ENCODE assay signal across 15 mouse cellular contexts in genomic region chr7:144770116-144770515, GRCm38 (mm10). TPM values are rescaled to one million over a fixed set of nuclear protein-coding genes. Genes with fewer than 3 reads are reported as not detected.
DNase-seq lines count a peak whose midpoint lies in the region; ATAC-seq lines count a peak whose summit lies in the region.
"Had no signal": no experiment of that assay in that cellular context is flagged by ENCODE, and none has a peak within 500 bp of the region (broad histone marks: within the 10 kb centered on the region; RNA-seq: fewer than 3 reads in every experiment).

No protein-coding gene starts in this region.

- H3K4me1 ChIP-seq in kidney, embryonic 16.5 days (ENCODE audit: insufficient read depth, low read length): peaks cover 11% of the 10 kb centered on the region
- H3K4me1 ChIP-seq in embryonic facial prominence, embryonic 10.5 days: peaks cover 40% of the 10 kb centered on the region
- peaks cover 12% of the 10 kb centered on the region for H3K4me1 ChIP-seq in limb, embryonic 13.5 days
- H3K4me1 ChIP-seq in liver, embryonic 11.5 days (replicated peaks; ENCODE audit: control insufficient read depth, insufficient read depth, low read length): no peaks in the 10 kb centered on the region
- H3K4me1 ChIP-seq: hindbrain, embryonic 15.5 days had no signal

- no peaks in the 10 kb centered on the region for H3K27me3 ChIP-seq in kidney, embryonic 16.5 days (ENCODE audit: insufficient read depth, low read length)
- peaks cover 48% of the 10 kb centered on the region for H3K27me3 ChIP-seq in embryonic facial prominence, embryonic 10.5 days (replicated peaks; ENCODE audit: low read depth, poor library complexity, severe bottlenecking)
- no peaks in the 10 kb centered on the region for H3K27me3 ChIP-seq in limb, embryonic 13.5 days
- peaks cover 5% of the 10 kb centered on the region for H3K27me3 ChIP-seq in liver, embryonic 11.5 days (replicated peaks; ENCODE audit: control insufficient read depth, insufficient read depth, low read length)
- H3K27me3 ChIP-seq: hindbrain, embryonic 15.5 days had no signal

- no peak overlapping the region for H3K27ac ChIP-seq in kidney, embryonic 16.5 days (ENCODE audit: low read length)
- peak overlapping the region; percentile 77 for H3K27ac ChIP-seq in embryonic facial prominence, embryonic 10.5 days (replicated peaks)
- H3K27ac ChIP-seq in limb, embryonic 13.5 days: no peak overlapping the region
- H3K27ac ChIP-seq in liver, embryonic 11.5 days (ENCODE audit: low read depth, low read length): no peak overlapping the region; the same call in 1 of the 2 replicates
- H3K27ac ChIP-seq: hindbrain, embryonic 15.5 days; left cerebral cortex, adult 2 months; liver, embryonic 12.5 days had no signal

- no peak overlapping the region for H3K9ac ChIP-seq in kidney, embryonic 16.5 days (replicated peaks; ENCODE audit: low read length)
- H3K9ac ChIP-seq in limb, embryonic 13.5 days: no peak overlapping the region
- no peak overlapping the region for H3K9ac ChIP-seq in liver, embryonic 11.5 days (ENCODE audit: low read depth, low read length)
- H3K9ac ChIP-seq: hindbrain, embryonic 15.5 days; liver, embryonic 12.5 days had no signal

- no peak for ATAC-seq in kidney, embryonic 16.5 days (ENCODE audit: low FRiP score, low TSS enrichment)
- ATAC-seq in limb, embryonic 13.5 days (ENCODE audit: low FRiP score, low read depth): no peak
- ATAC-seq in liver, embryonic 11.5 days (replicated peaks; ENCODE audit: low FRiP score): no peak
- ATAC-seq: liver, embryonic 12.5 days had no signal

- 0 out of 2 replicates have a peak overlapping the region, but pooled peaks have one; percentile 12 for H3K4me2 ChIP-seq in kidney, embryonic 16.5 days (replicated peaks; ENCODE audit: low read depth, low read length)
- H3K4me2 ChIP-seq in limb, embryonic 13.5 days (replicated peaks): peak overlapping the region; percentile 21; the same call in 1 of the 2 replicates
- H3K4me2 ChIP-seq in liver, embryonic 11.5 days: no peak overlapping the region
- H3K4me2 ChIP-seq: hindbrain, embryonic 15.5 days; liver, embryonic 12.5 days had no signal

- H3K36me3 ChIP-seq in kidney, embryonic 16.5 days (ENCODE audit: insufficient read depth, low read length): no peaks in the 10 kb centered on the region
- H3K36me3 ChIP-seq in embryonic facial prominence, embryonic 10.5 days (replicated peaks): no peaks in the 10 kb centered on the region
- no peaks in the 10 kb centered on the region for H3K36me3 ChIP-seq in limb, embryonic 13.5 days
- H3K36me3 ChIP-seq in liver, embryonic 11.5 days (ENCODE audit: control insufficient read depth, insufficient read depth, low read length): no peaks in the 10 kb centered on the region
- H3K36me3 ChIP-seq: hindbrain, embryonic 15.5 days; liver, embryonic 12.5 days had no signal

- 9% methylated on average over 3 of the region's 3 CpGs for WGBS in kidney, embryonic 16.5 days
- WGBS in embryonic facial prominence, embryonic 10.5 days: 31% methylated on average over 3 of the region's 3 CpGs
- 15% methylated on average over 3 of the region's 3 CpGs for WGBS in limb, embryonic 13.5 days
- WGBS in liver, embryonic 11.5 days: 9% methylated on average over 3 of the region's 3 CpGs

- H3K4me3 ChIP-seq in kidney, embryonic 16.5 days (ENCODE audit: low read length): no peak overlapping the region
- H3K4me3 ChIP-seq in embryonic facial prominence, embryonic 10.5 days: no peak overlapping the region
- no peak overlapping the region for H3K4me3 ChIP-seq in limb, embryonic 13.5 days
- H3K4me3 ChIP-seq in liver, embryonic 11.5 days (ENCODE audit: low read depth, low read length): no peak overlapping the region
- H3K4me3 ChIP-seq: erythroblast, embryonic 14.5 days; hindbrain, embryonic 15.5 days; left cerebral cortex, adult 2 months; liver, embryonic 12.5 days had no signal

- no peak for DNase-seq in kidney, adult 18-20 months
- DNase-seq in embryo, embryonic 10.5 days (ENCODE audit: low spot score): peak; percentile 32
- DNase-seq in embryonic facial prominence, embryonic 10.5 days (ENCODE audit: low spot score): peak; percentile 33
- DNase-seq in liver, embryonic 11.5 days (ENCODE audit: low spot score): no peak
- no peak for DNase-seq in adrenal gland, postnatal 25 days
- DNase-seq: cerebellum, postnatal 36 days; gastrocnemius, postnatal 36 days; right cerebral cortex, postnatal 25 days had no signal

- H3K9me3 ChIP-seq in kidney, embryonic 16.5 days (ENCODE audit: low read length): no peaks in the 10 kb centered on the region; the same call in 1 of the 2 replicates
- no peaks in the 10 kb centered on the region for H3K9me3 ChIP-seq in embryonic facial prominence, embryonic 10.5 days
- H3K9me3 ChIP-seq in limb, embryonic 13.5 days: 0 out of 2 replicates have a peak, but pooled peaks cover 3% of the 10 kb centered on the region
- H3K9me3 ChIP-seq in liver, embryonic 11.5 days (ENCODE audit: control insufficient read depth, low read length): no peaks in the 10 kb centered on the region
- H3K9me3 ChIP-seq: hindbrain, embryonic 15.5 days; liver, embryonic 12.5 days had no signal

RNA-seq across cellular contexts. Expression of gene Ano1, which starts 18.3 kb away (rescaled TPM):
- 53.6 and 56.5 TPM in 2 replicates for polyA plus RNA-seq in kidney, embryonic 16.5 days (2015; fragmentation: Nextera tagmentation; extraction: Ambion mirVana)
- 8.7 and 11.3 TPM in 2 replicates for polyA plus RNA-seq in embryonic facial prominence, embryonic 10.5 days (2016; fragmentation: Nextera tagmentation; extraction: Ambion mirVana)
- 5.6 TPM in 2 replicates for polyA plus RNA-seq in limb, embryonic 13.5 days (2015; fragmentation: Nextera tagmentation; extraction: Ambion mirVana)
- polyA plus RNA-seq in liver, embryonic 11.5 days (2014; fragmentation: Nextera tagmentation; extraction: Ambion mirVana): 10.2 and 13.2 TPM in 2 replicates
- total RNA-seq in adrenal gland, postnatal 25 days (2021): 18.6 and 25.4 TPM in 2 replicates
- total RNA-seq: megakaryocyte, adult 5-6 weeks had no signal

Comparison
In these comparisons a context has a peak if more than half of its experiments do, and no peak if none do; other contexts are left out.
1. DNase-seq: peak in embryo, embryonic 10.5 days (single experiment) and embryonic facial prominence, embryonic 10.5 days (single experiment); none in kidney, adult 18-20 months (single experiment), liver, embryonic 11.5 days (single experiment) and adrenal gland, postnatal 25 days (single experiment).